Mouse (Mus musculus) kidney, postnatal 0 days (tissue): ENCODE results near the gene Trim26. TPM values are rescaled to one million over a fixed set of nuclear protein-coding genes. Genes with fewer than 3 reads are reported as not detected.
A peak's percentile ranks its signal among the peaks of the same experiment; 100 is the strongest.

Source experiments
- ATAC-seq: fragments of 200-750 bp; cut with Nextera tagmentation; replicated peaks from 2 replicates; pipeline ENCODE4 v1.8.0; 2017; ENCODE audit warnings: low read depth, moderate number of reproducible peaks, moderate TSS enrichment, moderate library complexity; ENCODE audit not compliant: low FRiP score
- DNase-seq: peaks from one replicate; pipeline ENCODE4 v3.0.0-alpha.2; 2016; ENCODE audit warnings: low spot score
- H3K27ac ChIP-seq: fragments of 300-500 bp; sonication (generic); 2 replicates; pipeline ENCODE4 v1.5.1; 2014; ENCODE audit warnings: mild to moderate bottlenecking
- H3K27me3 ChIP-seq: fragments of 300-500 bp; sonication (generic); 2 replicates; pipeline ENCODE4 v1.6.1; 2014; ENCODE audit warnings: low read length, mixed read lengths; ENCODE audit not compliant: insufficient read depth
- H3K36me3 ChIP-seq: fragments of 300-500 bp; sonication (generic); 2 replicates; pipeline ENCODE4 v1.6.1; 2014; ENCODE audit warnings: low read length, mixed read lengths; ENCODE audit not compliant: insufficient read depth
- H3K4me1 ChIP-seq: fragments of 300-500 bp; sonication (generic); replicated peaks from 2 replicates; pipeline ENCODE4 v1.6.1; 2014; ENCODE audit warnings: antibody characterized with exemption, low read length, mixed read lengths; ENCODE audit not compliant: insufficient read depth
- H3K4me2 ChIP-seq: fragments of 300-500 bp; sonication (generic); 2 replicates; pipeline ENCODE4 v1.6.1; 2014; ENCODE audit warnings: mild to moderate bottlenecking, low read length, moderate library complexity, mixed read lengths
- H3K4me3 ChIP-seq: fragments of 300-500 bp; sonication (generic); replicated peaks from 2 replicates; pipeline ENCODE4 v1.5.1; 2014; ENCODE audit warnings: low read depth, low read length
- H3K9ac ChIP-seq: fragments of 300-500 bp; sonication (generic); 2 replicates; pipeline ENCODE4 v1.6.1; 2014; ENCODE audit warnings: low read depth, low read length
- H3K9me3 ChIP-seq: fragments of 300-500 bp; sonication (generic); replicated peaks from 2 replicates; pipeline ENCODE4 v1.6.1; 2016; ENCODE audit warnings: low read length, inconsistent platforms, mixed read lengths
- CTCF ChIP-seq: IDR thresholded peaks from 2 replicates; pipeline ENCODE4 v1.5.1; 2016; ENCODE audit warnings: antibody characterized with exemption, low read depth, mild to moderate bottlenecking, moderate library complexity
- WGBS: fragments of 180-500 bp; shearing (Covaris S2); extraction: QIAGEN DNeasy Blood & Tissue Kit; methylation state at CpG from one replicate; pipeline ENCODE4 v1.1.7; 2014; 5-methylcytosine and 5-hydroxymethylcytosine counted together
- polyA plus RNA-seq: library from polyadenylated mRNA; unstranded; fragments of >200 nt; fragmentation: Nextera tagmentation; extraction: Ambion mirVana; gene quantifications from 2 replicates; pipeline ENCODE4 v1.2.1, GENCODE M21; 2015

The Trim26 gene
- polyA plus RNA-seq, 1 experiment from 2014 or later = 33.2 TPM

DNA sequence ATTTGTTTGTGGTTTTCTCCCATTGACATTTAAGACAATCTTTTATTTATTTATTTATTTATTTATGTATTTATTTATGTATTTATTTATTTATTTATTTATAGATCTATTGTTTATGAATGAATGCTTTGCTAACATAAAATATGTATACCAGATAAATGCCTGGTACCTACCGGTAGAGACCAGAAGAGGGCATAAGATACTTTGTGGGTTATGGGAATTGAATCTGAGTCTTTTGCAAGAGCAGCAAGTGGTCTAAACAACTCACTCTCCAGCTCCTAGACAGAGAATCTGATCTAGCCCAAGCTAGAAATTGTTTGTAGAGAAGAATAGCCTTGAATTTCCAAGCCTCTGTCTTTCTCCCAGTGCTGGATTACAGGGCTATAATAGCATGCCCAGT, 63.8 kb downstream of the Trim26 start:
- H3K4me3 ChIP-seq = no peak overlapping the region
- H3K9ac ChIP-seq = no peak overlapping the region
- no peaks in the 10 kb centered on the region for H3K9me3 ChIP-seq
- ATAC-seq (no peak), DNase-seq (peak; percentile 30)
- H3K27me3 ChIP-seq = no peaks in the 10 kb centered on the region
- H3K4me1 ChIP-seq = no peaks in the 10 kb centered on the region
- H3K4me2 ChIP-seq = no peak overlapping the region
- WGBS = 33% methylated on average over 1 of the region's 1 CpGs
- no peak overlapping the region for H3K27ac ChIP-seq
- TF ChIP-seq CTCF = peak; percentile 44; the same call in 1 of the 2 replicates
- H3K36me3 ChIP-seq = no peaks in the 10 kb centered on the region

DNA sequence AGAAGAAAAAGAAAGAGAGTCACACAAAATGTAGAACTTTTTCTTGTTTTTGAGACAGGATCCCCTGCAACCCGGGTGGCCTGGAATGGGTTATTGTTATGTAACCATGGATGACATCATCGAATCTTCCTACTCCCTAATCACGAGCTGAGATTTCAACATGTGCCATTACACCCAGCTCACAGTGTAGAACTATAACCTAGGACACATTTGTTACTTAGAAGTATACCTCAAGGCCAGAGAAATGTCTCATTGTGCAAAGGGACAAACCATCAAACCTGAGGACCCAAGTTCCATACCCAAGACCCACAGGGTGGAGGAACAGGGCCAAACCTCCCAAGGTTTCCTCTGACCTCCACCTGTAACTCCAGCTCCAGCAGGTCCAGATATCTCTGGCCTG, 66.7 kb downstream of the Trim26 start:
- ATAC-seq (no peak), DNase-seq (no peak)
- Histone ChIP-seq H3K27me3 (no peaks in the 10 kb centered on the region), H3K27ac (no peak overlapping the region), H3K36me3 (no peaks in the 10 kb centered on the region), H3K4me3 (no peak overlapping the region), H3K4me2 (no peak overlapping the region), H3K4me1 (no peaks in the 10 kb centered on the region), H3K9me3 (no peaks in the 10 kb centered on the region), H3K9ac (no peak overlapping the region)
- 68% methylated on average over 3 of the region's 3 CpGs for WGBS
- TF ChIP-seq CTCF = no peak

DNA sequence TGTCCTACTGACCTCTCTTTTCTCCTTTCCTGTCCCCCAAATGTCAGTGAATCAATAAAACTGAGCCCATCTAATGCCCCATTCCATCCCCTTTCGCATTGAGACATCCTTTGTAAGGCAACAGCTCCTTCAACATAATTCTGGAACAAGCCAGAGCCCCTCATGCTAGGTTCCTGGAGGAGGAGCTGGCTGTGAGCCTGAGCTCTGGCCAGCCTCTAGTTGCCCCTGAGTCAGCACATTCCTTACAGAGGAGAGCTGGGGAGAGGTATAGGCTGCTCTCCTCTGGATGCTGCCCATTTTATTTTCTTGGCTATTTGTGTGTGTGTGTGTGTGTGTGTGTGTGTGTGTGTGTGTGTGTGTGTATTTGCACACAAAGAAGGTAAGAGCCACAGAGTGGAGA, 71.3 kb downstream of the Trim26 start:
- WGBS = 62% methylated on average over 1 of the region's 1 CpGs

More for the DNA sequence above, 71.3 kb downstream of the Trim26 start:
- no peak overlapping the region for H3K4me2 ChIP-seq
- no peaks in the 10 kb centered on the region for H3K4me1 ChIP-seq
- H3K9ac ChIP-seq = no peak overlapping the region
- no peak overlapping the region for H3K27ac ChIP-seq
- no peaks in the 10 kb centered on the region for H3K27me3 ChIP-seq
- H3K4me3 ChIP-seq = no peak overlapping the region
- ATAC-seq = peak; percentile 43; the same call in 1 of the 2 replicates
- no peak for TF ChIP-seq CTCF
- H3K9me3 ChIP-seq = no peaks in the 10 kb centered on the region
- no peak for DNase-seq
- no peaks in the 10 kb centered on the region for H3K36me3 ChIP-seq

Other genes with a start within 250 kb of the Trim26 start
- not detected in 2 replicates for gene H2-M9, start 194.5 kb upstream of the Trim26 start, polyA plus RNA-seq
- not detected in 2 replicates for gene H2-M1, start 164.9 kb upstream of the Trim26 start, polyA plus RNA-seq
- not detected in 2 replicates for gene H2-M10.5, start 64.2 kb upstream of the Trim26 start, polyA plus RNA-seq
- not detected in 2 replicates for gene H2-M10.6, start 25.0 kb upstream of the Trim26 start, polyA plus RNA-seq
- gene Trim15, start 30.1 kb downstream of the Trim26 start, polyA plus RNA-seq = 0.08 TPM in 1 of 2 replicates, not detected in the other
- gene Trim10, start 32.4 kb downstream of the Trim26 start, polyA plus RNA-seq = 0.34 and 0.43 TPM in 2 replicates
- gene Trim40, start 53.0 kb downstream of the Trim26 start, polyA plus RNA-seq = not detected in 2 replicates
- gene Trim31, start 61.0 kb downstream of the Trim26 start, polyA plus RNA-seq = not detected in 2 replicates
- gene Rnf39, start 105.8 kb downstream of the Trim26 start, polyA plus RNA-seq = 0.34 and 0.46 TPM in 2 replicates
- gene Ppp1r11, start 114.6 kb downstream of the Trim26 start, polyA plus RNA-seq = 105 and 110 TPM in 2 replicates
- 83.6 and 87.6 TPM in 2 replicates for gene Znrd1, start 121.4 kb downstream of the Trim26 start, polyA plus RNA-seq
- gene Znrd1as, start 121.5 kb downstream of the Trim26 start, polyA plus RNA-seq = 6.0 and 7.2 TPM in 2 replicates
- gene 2410137M14Rik, start 144.1 kb downstream of the Trim26 start, polyA plus RNA-seq = not detected in 2 replicates
- 0.05 and 0.08 TPM in 2 replicates for gene H2-M5, start 152.4 kb downstream of the Trim26 start, polyA plus RNA-seq
- gene Zfp57, start 164.0 kb downstream of the Trim26 start, polyA plus RNA-seq = 28.2 and 32.6 TPM in 2 replicates
- not detected in 2 replicates for gene Mog, start 186.3 kb downstream of the Trim26 start, polyA plus RNA-seq
- 5.2 and 6.1 TPM in 2 replicates for gene Gabbr1, start 208.8 kb downstream of the Trim26 start, polyA plus RNA-seq